9 mouse cellular contexts compared by ENCODE assay signal in genomic region chr2:131094823-131095222, GRCm38 (mm10). TPM values are rescaled to one million over a fixed set of nuclear protein-coding genes. Genes with fewer than 3 reads are reported as not detected.
A peak's percentile ranks its signal among the peaks of the same experiment; 100 is the strongest.
DNase-seq lines count a peak whose midpoint lies in the region; ATAC-seq and TF ChIP-seq lines count a peak whose summit lies in the region.
"Had no signal": no experiment of that assay in that cellular context is flagged by ENCODE, and none has a peak within 500 bp of the region (broad histone marks: within the 10 kb centered on the region; RNA-seq: fewer than 3 reads in every experiment).

No protein-coding gene starts in this region.

- no peak overlapping the region for H3K4me2 ChIP-seq in lung, postnatal 0 days (replicated peaks; ENCODE audit: low read depth, low read length)

- H3K27ac ChIP-seq in forebrain, embryonic 10.5 days = no peak overlapping the region
- no peak overlapping the region for H3K27ac ChIP-seq in layer of hippocampus, adult 2 months
- H3K27ac ChIP-seq in lung, postnatal 0 days (ENCODE audit: low read length) = no peak overlapping the region

- peaks cover 20% of the 10 kb centered on the region for H3K4me1 ChIP-seq in G1E (ENCODE audit: insufficient read depth, low read depth, low read length)
- peaks cover 25% of the 10 kb centered on the region for H3K4me1 ChIP-seq in forebrain, embryonic 10.5 days
- peaks cover 5% of the 10 kb centered on the region; the same call in 1 of the 2 replicates for H3K4me1 ChIP-seq in lung, postnatal 0 days (ENCODE audit: insufficient read depth, low read depth, low read length)

- ATAC-seq in G1E (ENCODE audit: extremely low read depth, insufficient number of reproducible peaks, low FRiP score, poor library complexity, severe bottlenecking) = no peak
- ATAC-seq in lung, postnatal 0 days = peak; percentile 56

- intact Hi-C loops in heart, postnatal 25 days (cut with DNase I) = loop anchor here (1.0 to 5.0 kb wide), 5 partner anchors 48 to 322 kb away; partner anchors contain the start of genes 1700037H04Rik and Ap5s1

- 0% methylated on average over 1 of the region's 1 CpGs for WGBS in forebrain, embryonic 10.5 days
- WGBS in lung, postnatal 0 days = 0% methylated on average over 1 of the region's 1 CpGs

- no peaks in the 10 kb centered on the region for H3K9me3 ChIP-seq in G1E (replicated peaks)
- no peaks in the 10 kb centered on the region for H3K9me3 ChIP-seq in forebrain, embryonic 10.5 days
- no peaks in the 10 kb centered on the region for H3K9me3 ChIP-seq in lung, postnatal 0 days (ENCODE audit: low read length)
- H3K9me3 ChIP-seq: megakaryocyte, embryonic 14.5 days had no signal

- peak; percentile 32 for DNase-seq in G1E (ENCODE audit: low spot score)
- peak; percentile 32 for DNase-seq in brain, embryonic 18.5 days (ENCODE audit: low read depth, low spot score)
- DNase-seq in forebrain, embryonic 10.5 days (ENCODE audit: extremely low spot score, low spot score) = peak; percentile 65
- peak; percentile 53 for DNase-seq in heart, postnatal 25 days (ENCODE audit: low spot score)
- peak; percentile 81 to 85 for DNase-seq in layer of hippocampus, adult 2 months (ENCODE audit: low spot score in 2 of 2)
- DNase-seq in lung, postnatal 0 days (ENCODE audit: low spot score) = peak; percentile 85
- peak; percentile 50 for DNase-seq in retina, adult 2 months (ENCODE audit: low read depth, low spot score)
- DNase-seq in thymus, postnatal 25 days = peak; percentile 75

- TF ChIP-seq EP300 in lung, postnatal 0 days (IDR thresholded peaks at IDR 0.05) = no peak

- peaks cover 19% of the 10 kb centered on the region for H3K27me3 ChIP-seq in G1E (ENCODE audit: insufficient read depth, low read length)
- H3K27me3 ChIP-seq in forebrain, embryonic 10.5 days (ENCODE audit: poor library complexity, severe bottlenecking) = no peaks in the 10 kb centered on the region
- no peaks in the 10 kb centered on the region for H3K27me3 ChIP-seq in lung, postnatal 0 days (replicated peaks; ENCODE audit: insufficient read depth, low read length)

- H3K9ac ChIP-seq in lung, postnatal 0 days (replicated peaks; ENCODE audit: low read depth) = no peak overlapping the region

- peak; percentile 84 for TF ChIP-seq CTCF in G1E (IDR thresholded peaks at IDR 0.05; ENCODE audit: low read depth, low read length)
- peak; percentile 100 for TF ChIP-seq CTCF in layer of hippocampus, adult 2 months (conservative IDR thresholded peaks at IDR 0.05)
- TF ChIP-seq CTCF in lung, postnatal 0 days (IDR thresholded peaks at IDR 0.05) = peak; percentile 90

- no peak overlapping the region for H3K4me3 ChIP-seq in G1E (ENCODE audit: low read depth, low read length)
- H3K4me3 ChIP-seq in forebrain, embryonic 10.5 days = no peak overlapping the region
- no peak overlapping the region for H3K4me3 ChIP-seq in layer of hippocampus, adult 2 months
- H3K4me3 ChIP-seq in lung, postnatal 0 days (ENCODE audit: low read depth, low read length) = no peak overlapping the region
- H3K4me3 ChIP-seq: megakaryocyte, embryonic 14.5 days had no signal

- no peaks in the 10 kb centered on the region for H3K36me3 ChIP-seq in G1E (replicated peaks)
- H3K36me3 ChIP-seq in forebrain, embryonic 10.5 days (replicated peaks) = no peaks in the 10 kb centered on the region
- no peaks in the 10 kb centered on the region for H3K36me3 ChIP-seq in lung, postnatal 0 days (ENCODE audit: insufficient read depth, low read length)

RNA-seq across cellular contexts. Expression of gene Siglec1, which starts 8.3 kb away (rescaled TPM):
- total RNA-seq in G1E (2014; fragmentation: Nextera tagmentation) (not detected in 2 replicates), G1E (2017) (0.06 and 0.16 TPM in 2 replicates)
- not detected in 2 replicates for polyA plus RNA-seq in G1E (2012)
- polyA plus RNA-seq in forebrain, embryonic 10.5 days (2016; fragmentation: Nextera tagmentation; extraction: Ambion mirVana) = 0.09 and 0.12 TPM in 2 replicates
- total RNA-seq in heart, postnatal 25 days (2021) = 1 to 10 TPM; 1.6 to 2.2 TPM
- under 1 TPM; 0.20 to 0.46 TPM for total RNA-seq in layer of hippocampus, adult 2 months (2021)
- 1.1 TPM in 2 replicates for polyA plus RNA-seq in lung, postnatal 0 days (2015; fragmentation: Nextera tagmentation; extraction: Ambion mirVana)

RNA-seq across cellular contexts. Expression of gene Adam33, which starts 31.2 kb away (rescaled TPM):
- not detected in 2 replicates for total RNA-seq in G1E (2014; fragmentation: Nextera tagmentation)
- 0.06 and 0.27 TPM in 2 replicates for total RNA-seq in G1E (2017)
- not detected in 2 replicates for polyA plus RNA-seq in G1E (2012)
- 0.63 TPM in 1 of 2 replicates, not detected in the other for polyA plus RNA-seq in forebrain, embryonic 10.5 days (2016; fragmentation: Nextera tagmentation; extraction: Ambion mirVana)
- total RNA-seq in heart, postnatal 25 days (2021) = 1 to 10 TPM in 1 of 2 experiments, under 1 TPM in 1; 0.99 to 2.3 TPM
- total RNA-seq in layer of hippocampus, adult 2 months (2021) = under 1 TPM; 0.59 to 0.76 TPM
- 3.2 and 3.5 TPM in 2 replicates for polyA plus RNA-seq in lung, postnatal 0 days (2015; fragmentation: Nextera tagmentation; extraction: Ambion mirVana)

RNA-seq across cellular contexts. Expression of gene Hspa12b, which starts 32.3 kb away (rescaled TPM):
- 0.83 and 0.98 TPM in 2 replicates for total RNA-seq in G1E (2014; fragmentation: Nextera tagmentation)
- 1.8 and 2.2 TPM in 2 replicates for total RNA-seq in G1E (2017)
- polyA plus RNA-seq in G1E (2012) = 2.9 TPM in 2 replicates
- 8.4 and 8.7 TPM in 2 replicates for polyA plus RNA-seq in forebrain, embryonic 10.5 days (2016; fragmentation: Nextera tagmentation; extraction: Ambion mirVana)
- total RNA-seq in heart, postnatal 25 days (2021) = 10 to 100 TPM; 32.5 to 43.1 TPM
- 1 to 10 TPM; 9.1 to 9.5 TPM for total RNA-seq in layer of hippocampus, adult 2 months (2021)
- 16.7 and 17.9 TPM in 2 replicates for polyA plus RNA-seq in lung, postnatal 0 days (2015; fragmentation: Nextera tagmentation; extraction: Ambion mirVana)

RNA-seq across cellular contexts. Expression of gene Gm11037, which starts 38.5 kb away (rescaled TPM):
- not detected in 2 replicates for total RNA-seq in G1E (2014; fragmentation: Nextera tagmentation)
- not detected in 2 replicates for total RNA-seq in G1E (2017)
- not detected in 2 replicates for polyA plus RNA-seq in G1E (2012)
- polyA plus RNA-seq in forebrain, embryonic 10.5 days (2016; fragmentation: Nextera tagmentation; extraction: Ambion mirVana) = not detected in 2 replicates
- not detected for total RNA-seq in heart, postnatal 25 days (2021)
- total RNA-seq in layer of hippocampus, adult 2 months (2021) = not detected
- polyA plus RNA-seq in lung, postnatal 0 days (2015; fragmentation: Nextera tagmentation; extraction: Ambion mirVana) = not detected in 2 replicates

RNA-seq across cellular contexts. Expression of gene Gfra4, which starts 51.9 kb away (rescaled TPM):
- total RNA-seq in G1E (2014; fragmentation: Nextera tagmentation) (not detected in 2 replicates), G1E (2017) (not detected in 2 replicates)
- polyA plus RNA-seq in G1E (2012) = not detected in 2 replicates
- 3.1 and 3.3 TPM in 2 replicates for polyA plus RNA-seq in forebrain, embryonic 10.5 days (2016; fragmentation: Nextera tagmentation; extraction: Ambion mirVana)
- total RNA-seq in heart, postnatal 25 days (2021) = 1 to 10 TPM; 6.6 to 7.0 TPM
- total RNA-seq in layer of hippocampus, adult 2 months (2021) = 10 to 100 TPM; 62.8 to 64.0 TPM
- 1.2 and 1.4 TPM in 2 replicates for polyA plus RNA-seq in lung, postnatal 0 days (2015; fragmentation: Nextera tagmentation; extraction: Ambion mirVana)

Comparison
In these comparisons a context has a peak if more than half of its experiments do, and no peak if none do; other contexts are left out.
1. DNase-seq: peak in every context shown above with its lines; median percentile 85 in lung, postnatal 0 days; 83 in layer of hippocampus, adult 2 months; 75 in thymus, postnatal 25 days; 65 in forebrain, embryonic 10.5 days; 53 in heart, postnatal 25 days; 50 in retina, adult 2 months; 32 in G1E; 32 in brain, embryonic 18.5 days.